Mouse (Mus musculus) neutrophil, adult 83 days (primary cell): ENCODE measurements around the gene Cysltr2. TPM values are rescaled to one million over a fixed set of nuclear protein-coding genes. Genes with fewer than 3 reads are reported as not detected.

Experiments used
- total RNA-seq, 2 experiments: library from RNA; stranded (reverse); gene quantifications; one replicate each; pipeline ENCODE4 v1.2.4; 2023

Gene Cysltr2
- under 1 TPM; 0.79 to 0.82 TPM for total RNA-seq

DNA sequence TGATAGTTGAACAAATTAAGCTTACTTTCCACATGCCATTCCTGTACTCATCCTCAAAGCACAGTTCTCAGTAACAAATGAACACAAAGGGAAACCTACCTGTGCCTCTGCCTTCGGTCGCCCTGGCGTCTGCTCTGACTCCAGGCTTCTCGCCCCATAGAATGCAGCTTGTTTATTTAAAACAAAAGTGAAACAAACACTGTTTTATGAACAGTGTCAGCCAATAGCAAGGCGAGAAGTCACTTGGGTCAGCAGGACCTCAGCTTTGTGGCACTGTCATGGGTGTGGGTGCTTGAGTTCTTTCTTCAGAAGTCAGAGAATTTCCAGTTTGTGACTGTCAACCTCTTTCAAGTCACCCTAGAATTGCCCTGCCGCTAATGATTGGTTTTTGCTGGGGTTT lies at the start of gene Cysltr2:
Gene Cysltr2 (minus strand): TSS at position 178 of the 400 bp plus-strand sequence.

Other genes with a start within 250 kb of the Cysltr2 start
- 10 to 100 TPM; 28.8 to 32.6 TPM for gene Rcbtb2, start 73.9 kb upstream of the Cysltr2 start, total RNA-seq
- 10 to 100 TPM; 15.2 to 15.6 TPM for gene Lpar6, start 188.8 kb upstream of the Cysltr2 start, total RNA-seq